Mouse (Mus musculus) embryonic fibroblast, embryonic 13.5 days (primary cell): Measurements from ENCODE around the gene Tox3. TPM values are rescaled to one million over a fixed set of nuclear protein-coding genes. Genes with fewer than 3 reads are reported as not detected.

Experiments used
- H3K27ac ChIP-seq: 2 replicates; pipeline ENCODE4 v1.5.1; 2012; ENCODE audit warnings: low read length, control low read depth, inconsistent platforms; ENCODE audit not compliant: insufficient read depth
- H3K4me1 ChIP-seq: 2 replicates; pipeline ENCODE4 v1.6.1; 2011; ENCODE audit warnings: low read length; ENCODE audit not compliant: control insufficient read depth, insufficient read depth
- H3K4me3 ChIP-seq: 2 replicates; pipeline ENCODE4 v1.5.1; 2011; ENCODE audit warnings: mild to moderate bottlenecking, control low read depth, low read length; ENCODE audit not compliant: insufficient read depth
- CTCF ChIP-seq: IDR thresholded peaks from 2 replicates; pipeline ENCODE4 v1.5.1; 2011; ENCODE audit warnings: mild to moderate bottlenecking, control low read depth, low read length, moderate library complexity, borderline replicate concordance; ENCODE audit not compliant: insufficient read depth
- POLR2A ChIP-seq: IDR thresholded peaks from 2 replicates; pipeline ENCODE4 v1.6.1; 2011; ENCODE audit warnings: low read depth, mild to moderate bottlenecking, control low read depth, low read length, moderate library complexity
- polyA plus RNA-seq: library from polyadenylated mRNA; stranded (reverse); fragments of >200 nt; gene quantifications from 2 replicates; pipeline ENCODE4 v1.2.4, GENCODE M21; 2011; ENCODE audit warnings: low read depth; ENCODE audit not compliant: missing spikeins, insufficient read length

The Tox3 gene
- polyA plus RNA-seq, 1 experiment: 1.1 TPM

DNA sequence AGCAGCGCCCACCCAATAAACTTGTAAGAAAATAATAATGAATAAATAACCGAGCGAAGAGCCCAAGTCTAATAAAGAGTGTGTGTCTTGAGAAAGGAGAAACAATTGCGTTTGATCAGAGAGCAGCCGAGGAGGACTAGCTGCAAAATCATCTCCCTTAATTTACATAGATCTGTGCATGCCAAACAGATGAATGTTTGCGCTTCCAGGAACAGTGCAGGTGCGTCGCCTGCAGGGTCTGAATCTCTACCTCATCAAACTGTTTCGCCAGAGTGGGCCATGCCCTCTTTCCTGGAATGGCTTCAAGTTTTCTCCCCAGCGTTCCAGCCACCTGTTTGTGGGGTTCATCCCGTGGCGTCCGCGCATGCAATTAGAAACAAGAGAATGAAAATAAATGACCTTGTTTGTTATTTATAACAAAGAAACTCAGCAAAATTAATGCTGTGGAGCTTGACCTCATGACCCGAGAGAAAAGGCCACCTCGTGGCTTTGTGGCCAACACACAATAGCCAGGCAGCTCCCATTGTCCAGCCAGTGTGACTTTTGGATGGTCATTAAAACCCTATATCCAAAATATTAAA lies 5.9 kb upstream of the Tox3 start:
- no peaks in the 10 kb centered on the region for H3K4me1 ChIP-seq
- TF ChIP-seq POLR2A: no peak
- no peak overlapping the region for H3K4me3 ChIP-seq
- H3K27ac ChIP-seq: no peak overlapping the region

DNA sequence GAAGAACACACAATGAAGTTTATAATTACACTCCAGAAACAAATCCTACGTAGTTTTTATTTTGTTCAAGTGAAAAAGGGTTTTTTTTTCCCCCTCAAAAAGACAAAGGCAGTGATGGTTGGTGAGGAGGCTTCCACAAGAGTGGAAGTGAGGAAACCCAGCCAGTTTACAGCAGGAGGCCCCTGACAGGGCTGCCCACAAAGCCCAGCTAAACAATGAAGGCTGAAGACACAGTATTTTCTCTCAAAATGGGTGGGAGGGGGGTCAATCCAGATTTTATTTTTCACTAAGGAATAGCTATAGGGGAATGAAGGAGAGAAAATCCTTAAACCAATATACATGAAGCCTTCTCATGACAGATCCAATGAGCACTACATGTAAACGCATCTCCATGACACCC lies 5.4 kb upstream of the Tox3 start:
- no peak for TF ChIP-seq POLR2A
- no peak overlapping the region for H3K27ac ChIP-seq
- H3K4me1 ChIP-seq: no peaks in the 10 kb centered on the region
- no peak overlapping the region for H3K4me3 ChIP-seq

DNA sequence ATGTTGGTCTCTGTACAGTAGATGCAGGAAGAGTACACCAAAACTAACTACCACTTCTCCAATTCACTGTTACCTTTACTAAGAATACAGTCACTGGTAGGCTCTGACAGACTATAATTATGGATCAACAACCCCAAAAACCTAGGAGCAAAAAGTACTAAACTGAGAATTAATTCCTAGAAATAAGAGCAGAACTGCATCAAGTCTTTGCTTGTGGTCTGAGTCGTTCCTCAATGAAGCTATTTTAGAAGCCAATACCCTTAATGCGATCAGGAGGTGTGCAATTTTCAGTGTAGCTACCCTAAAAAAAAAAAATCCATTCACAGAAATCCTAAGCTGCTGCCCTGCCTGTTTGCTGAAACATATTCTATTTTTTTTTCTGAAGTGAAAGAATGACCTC lies 4.8 kb upstream of the Tox3 start:
- no peak overlapping the region for H3K27ac ChIP-seq
- no peaks in the 10 kb centered on the region for H3K4me1 ChIP-seq
- no peak overlapping the region for H3K4me3 ChIP-seq
- TF ChIP-seq POLR2A: no peak
- TF ChIP-seq CTCF: no peak

DNA sequence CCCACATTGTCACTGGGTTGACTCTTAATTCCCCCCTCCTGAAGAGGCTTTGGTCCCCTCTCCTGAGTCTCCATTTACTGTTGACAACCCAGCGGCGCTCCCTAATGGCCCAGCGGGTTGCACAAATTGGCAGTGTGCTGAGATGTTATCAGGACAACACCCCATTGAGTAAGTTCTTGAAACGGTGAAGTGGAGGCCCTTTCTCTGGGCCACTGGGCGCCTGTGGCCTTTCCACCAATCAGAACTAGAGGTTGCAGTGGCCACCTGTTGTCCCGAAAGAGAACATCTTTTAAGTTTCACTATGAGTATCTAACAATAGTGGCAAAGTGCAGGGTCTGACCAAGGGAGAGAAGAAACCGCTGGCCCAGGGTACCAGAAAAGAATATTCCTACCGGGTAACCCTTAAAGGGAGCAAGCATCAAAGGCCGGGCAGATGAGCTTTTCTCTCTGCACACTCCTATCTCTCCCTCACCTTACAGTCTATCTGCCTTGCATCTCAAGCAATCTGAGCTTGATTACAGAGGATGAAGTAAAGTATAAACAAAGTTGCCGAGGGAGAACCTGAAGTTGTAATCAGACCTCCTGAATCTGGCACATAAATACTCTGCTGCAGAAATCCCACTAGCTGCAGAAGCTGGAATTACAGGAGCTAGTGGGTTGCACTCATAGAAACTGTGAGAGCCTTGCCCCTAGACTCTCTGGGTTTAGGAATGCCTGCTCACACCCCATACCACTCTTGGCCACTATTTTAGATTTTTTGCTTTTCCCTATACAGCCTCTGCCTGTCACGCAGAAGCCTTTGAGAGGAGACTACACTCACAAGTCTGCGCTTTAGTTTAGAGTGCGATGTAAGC lies 1.8 kb upstream of the Tox3 start:
- no peak overlapping the region for H3K4me3 ChIP-seq
- TF ChIP-seq CTCF: no peak
- no peak for TF ChIP-seq POLR2A
- H3K27ac ChIP-seq: no peak overlapping the region
- H3K4me1 ChIP-seq: 0 out of 2 replicates have a peak, but pooled peaks cover 3% of the 10 kb centered on the region

DNA sequence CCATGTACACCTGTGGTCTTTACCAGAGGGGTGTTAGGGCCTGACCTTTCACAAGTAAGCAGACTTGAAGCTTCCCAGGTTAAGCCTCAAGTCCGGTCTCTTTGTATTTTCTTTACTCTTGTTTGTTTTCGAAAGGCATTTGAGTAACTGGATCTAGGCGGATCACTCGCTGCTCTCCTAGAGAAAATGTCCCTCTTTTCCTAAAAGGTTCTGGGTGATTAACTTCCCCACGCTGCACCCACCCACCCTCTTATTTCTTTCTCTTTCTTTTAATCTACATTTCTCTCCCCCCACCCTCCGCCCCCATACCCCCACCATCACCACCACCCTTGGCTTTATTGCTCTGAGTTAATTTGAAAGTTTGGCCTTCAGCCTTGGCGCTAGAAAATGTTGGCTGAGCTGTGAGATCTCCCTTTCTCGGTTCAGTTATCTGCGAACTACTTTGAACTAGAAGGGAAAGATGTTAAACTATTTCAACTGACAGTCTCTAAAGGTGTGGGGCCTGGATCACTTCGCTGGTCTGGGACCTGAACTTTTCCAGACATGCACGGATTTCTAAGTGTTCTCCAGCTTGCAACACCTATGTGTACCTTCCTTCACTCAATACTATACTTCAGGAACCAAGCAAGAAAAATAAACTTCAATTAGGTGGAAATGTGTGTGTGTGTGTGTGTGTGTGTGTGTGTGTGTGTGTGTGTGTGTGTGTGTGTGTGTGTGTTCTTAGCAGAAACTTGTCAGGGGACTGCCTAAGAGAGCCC lies 962 bp upstream of the Tox3 start:
- H3K4me3 ChIP-seq: no peak overlapping the region
- H3K4me1 ChIP-seq: 0 out of 2 replicates have a peak, but pooled peaks cover 3% of the 10 kb centered on the region
- no peak overlapping the region for H3K27ac ChIP-seq
- no peak for TF ChIP-seq POLR2A
- no peak for TF ChIP-seq CTCF

DNA sequence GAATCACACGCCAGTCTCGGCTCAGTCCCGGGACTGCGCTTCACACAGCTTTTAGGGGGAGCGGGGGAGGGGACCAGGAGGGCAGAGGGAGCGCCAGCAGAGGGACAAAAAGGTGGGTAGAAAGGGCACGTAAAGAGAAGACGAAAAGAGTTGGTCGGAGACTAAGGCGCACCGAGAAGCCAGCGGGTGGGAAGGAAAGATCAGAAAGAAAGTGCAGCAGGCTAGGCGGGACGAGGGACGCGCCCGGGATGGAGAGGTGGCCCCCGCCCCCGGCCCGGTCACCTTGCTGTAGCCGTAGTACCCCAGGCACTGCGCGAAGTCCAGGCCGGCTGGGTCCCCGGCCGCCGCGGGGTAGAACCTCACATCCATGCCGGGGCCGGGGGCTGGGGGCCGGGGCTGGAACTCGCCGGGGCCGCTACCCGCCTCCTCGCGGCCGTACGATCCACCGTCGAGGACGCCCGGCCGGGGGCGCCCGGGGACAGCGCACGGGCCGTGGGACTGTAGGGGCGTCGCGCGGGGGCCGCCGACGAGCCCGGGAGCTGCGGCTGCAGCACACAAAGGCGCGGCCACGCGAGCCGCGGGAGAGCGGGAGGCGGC lies 464 bp downstream of the Tox3 start:
- Histone ChIP-seq H3K27ac (no peak overlapping the region), H3K4me3 (peak overlapping the region; percentile 46), H3K4me1 (0 out of 2 replicates have a peak, but pooled peaks cover 3% of the 10 kb centered on the region)
- TF ChIP-seq POLR2A: no peak

DNA sequence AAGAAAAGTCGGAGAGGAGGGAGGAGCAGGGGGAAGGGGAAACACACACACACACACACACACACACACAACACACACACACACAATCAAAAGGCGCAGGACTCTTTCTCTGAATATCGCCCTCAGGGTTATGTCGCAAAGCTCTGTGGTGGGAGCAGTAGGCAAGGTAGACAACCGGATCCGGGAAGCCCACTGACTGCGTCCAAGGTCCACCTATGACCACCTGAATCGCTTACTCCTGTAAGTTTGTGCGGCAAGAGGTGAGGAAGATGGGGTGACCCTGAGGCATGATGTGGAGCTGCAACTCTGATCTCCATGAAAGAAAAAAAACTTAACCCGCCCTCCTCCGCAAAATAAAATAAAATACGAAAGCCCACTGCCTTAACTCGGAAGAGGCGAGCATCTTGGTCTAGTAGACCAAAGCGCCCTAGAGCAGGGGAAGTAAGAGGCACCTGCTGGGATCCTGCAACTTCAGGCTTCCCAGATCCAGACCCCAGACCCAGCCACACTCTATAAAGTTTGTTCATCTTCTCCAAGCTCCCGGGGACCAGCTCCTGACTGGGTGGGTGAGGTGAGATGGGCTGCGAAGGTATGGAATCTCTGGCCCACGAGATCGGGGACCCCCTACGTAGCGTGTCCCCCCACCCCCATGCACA lies 1.1 kb downstream of the Tox3 start:
- Histone ChIP-seq H3K4me3 (peak overlapping the region; percentile 46), H3K27ac (no peak overlapping the region), H3K4me1 (0 out of 2 replicates have a peak, but pooled peaks cover 3% of the 10 kb centered on the region)
- no peak for TF ChIP-seq CTCF
- TF ChIP-seq POLR2A: no peak

DNA sequence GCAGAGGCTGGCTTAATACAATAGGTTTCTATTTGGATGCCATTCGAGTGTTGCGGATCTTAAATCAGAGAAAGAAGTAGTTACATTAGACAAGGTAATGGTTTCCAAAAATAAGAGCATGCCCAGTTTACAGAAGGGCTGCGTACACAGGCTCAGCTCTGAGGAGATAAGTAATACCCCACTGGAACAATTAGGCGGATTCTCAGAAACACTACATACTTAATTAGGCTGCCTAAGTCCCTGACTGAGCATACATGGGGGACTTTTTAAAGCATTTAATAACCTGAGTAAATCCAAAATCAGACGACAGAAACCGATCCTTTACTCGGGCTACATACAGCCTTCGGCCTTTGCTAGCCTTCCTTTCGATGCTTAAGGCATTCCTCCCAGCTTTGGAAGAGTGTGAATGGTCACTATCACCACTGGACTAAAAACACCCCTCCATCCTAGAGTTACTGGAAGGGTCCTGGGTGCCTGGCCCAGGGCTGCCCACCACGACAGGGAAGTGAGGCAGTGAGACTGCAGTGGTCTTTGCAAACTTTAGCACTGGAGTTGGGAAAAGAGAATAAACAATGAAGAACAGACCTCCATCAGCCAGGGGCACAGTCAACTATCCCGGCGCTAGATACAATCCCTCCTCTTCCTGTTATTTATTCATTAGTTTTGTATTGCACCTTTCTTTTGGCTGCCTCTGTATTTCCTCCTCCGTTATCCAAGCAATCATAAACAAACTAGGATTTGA lies 1.8 kb downstream of the Tox3 start:
- Histone ChIP-seq H3K27ac (no peak overlapping the region), H3K4me3 (no peak overlapping the region), H3K4me1 (0 out of 2 replicates have a peak, but pooled peaks cover 3% of the 10 kb centered on the region)
- TF ChIP-seq CTCF: no peak
- no peak for TF ChIP-seq POLR2A
